Mouse (Mus musculus) midbrain, embryonic 16.5 days (tissue): Measurements from ENCODE around the gene Nudt21. TPM values are rescaled to one million over a fixed set of nuclear protein-coding genes. Genes with fewer than 3 reads are reported as not detected.

Experiments
- ATAC-seq: fragments of 200-750 bp; cut with Nextera tagmentation; 2 replicates; pipeline ENCODE4 v1.8.0; 2017; ENCODE audit warnings: moderate TSS enrichment
- H3K27ac ChIP-seq: fragments of 300-500 bp; sonication (generic); 2 replicates; pipeline ENCODE4 v1.5.1; 2014; ENCODE audit warnings: mild to moderate bottlenecking, low read length, mixed read lengths
- H3K27me3 ChIP-seq: fragments of 300-500 bp; sonication (generic); 2 replicates; pipeline ENCODE4 v1.6.1; 2014; ENCODE audit warnings: low read depth, low read length, mixed read lengths; ENCODE audit not compliant: control insufficient read depth, insufficient read depth
- H3K36me3 ChIP-seq: fragments of 300-500 bp; sonication (generic); 2 replicates; pipeline ENCODE4 v1.6.1; 2014; ENCODE audit warnings: mild to moderate bottlenecking, low read length, moderate library complexity, mixed read lengths; ENCODE audit not compliant: control insufficient read depth, insufficient read depth
- H3K4me1 ChIP-seq: fragments of 300-500 bp; sonication (generic); 2 replicates; pipeline ENCODE4 v1.6.1; 2014; ENCODE audit warnings: mild to moderate bottlenecking, low read length, mixed read lengths; ENCODE audit not compliant: control insufficient read depth, insufficient read depth
- H3K4me2 ChIP-seq: fragments of 300-500 bp; sonication (generic); 2 replicates; pipeline ENCODE4 v1.6.1; 2014; ENCODE audit warnings: mild to moderate bottlenecking, low read length, mixed read lengths
- H3K4me3 ChIP-seq: fragments of 300-500 bp; sonication (generic); 2 replicates; pipeline ENCODE4 v1.5.1; 2014; ENCODE audit warnings: low read depth, mild to moderate bottlenecking, low read length, moderate library complexity, mixed read lengths
- H3K9ac ChIP-seq: fragments of 300-500 bp; sonication (generic); 2 replicates; pipeline ENCODE4 v1.6.1; 2014; ENCODE audit warnings: low read depth, low read length, mixed read lengths
- H3K9me3 ChIP-seq: fragments of 300-500 bp; sonication (generic); replicated peaks from 2 replicates; pipeline ENCODE4 v1.6.1; 2014; ENCODE audit warnings: mild to moderate bottlenecking, low read length, mixed read lengths; ENCODE audit not compliant: control insufficient read depth, poor library complexity, severe bottlenecking
- WGBS: fragments of 180-500 bp; shearing (Covaris S2); extraction: QIAGEN DNeasy Blood & Tissue Kit; methylation state at CpG from one replicate; pipeline ENCODE4 v1.1.7; 2014; 5-methylcytosine and 5-hydroxymethylcytosine counted together
- polyA plus RNA-seq: library from polyadenylated mRNA; unstranded; fragments of >200 nt; fragmentation: Nextera tagmentation; extraction: Ambion mirVana; gene quantifications from 2 replicates; pipeline ENCODE4 v1.2.1, GENCODE M21; 2015

Nudt21 gene
- polyA plus RNA-seq, 1 experiment from 2014 or later: 85.7 TPM

GRCm38 (mm10) chr8:94010101-94010705, 26.6 kb downstream of the Nudt21 start:
- Histone ChIP-seq H3K4me2 (peak overlapping the region; percentile 38), H3K36me3 (no peaks in the 10 kb centered on the region), H3K4me1 (peaks cover 30% of the 10 kb centered on the region), H3K4me3 (0 out of 2 replicates have a peak overlapping the region, but pooled peaks have one; percentile 1), H3K27ac (no peak overlapping the region), H3K27me3 (no peaks in the 10 kb centered on the region), H3K9me3 (no peaks in the 10 kb centered on the region), H3K9ac (peak overlapping the region; percentile 11; the same call in 1 of the 2 replicates)
- WGBS: 41% methylated on average over 2 of the region's 2 CpGs
- no peak for ATAC-seq

- Histone ChIP-seq H3K4me3 (no peak overlapping the region), H3K9me3 (no peaks in the 10 kb centered on the region), H3K4me2 (no peak overlapping the region), H3K27ac (no peak overlapping the region), H3K4me1 (peaks cover 30% of the 10 kb centered on the region), H3K27me3 (no peaks in the 10 kb centered on the region), H3K9ac (no peak overlapping the region), H3K36me3 (no peaks in the 10 kb centered on the region)
- WGBS: 67% methylated on average over 15 of the region's 15 CpGs
- ATAC-seq: no peak
These were observed 27.5 kb downstream of the Nudt21 start for GRCm38 (mm10) chr8:94009243-94009845.

DNA sequence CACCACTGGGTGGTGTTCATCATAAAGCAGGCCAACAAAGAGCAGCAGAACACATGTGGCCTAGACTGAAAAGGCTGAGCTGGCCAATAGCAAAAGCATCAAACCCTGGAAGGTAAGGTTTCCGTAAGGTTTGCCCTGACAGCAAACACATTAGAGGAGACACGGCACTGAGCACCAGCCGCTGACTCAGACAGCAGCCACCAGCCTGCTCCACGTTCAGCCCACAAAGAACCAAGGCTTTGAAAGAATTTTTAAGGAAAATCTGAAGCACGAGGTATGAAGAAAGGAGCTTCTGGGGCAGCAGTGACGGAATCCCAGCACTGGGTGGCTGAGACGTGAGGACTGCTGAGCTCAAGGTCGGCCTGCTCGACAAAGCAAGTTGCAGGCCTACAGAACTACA, 32.7 kb downstream of the Nudt21 start:
- Histone ChIP-seq H3K9ac (no peak overlapping the region), H3K4me3 (no peak overlapping the region), H3K4me2 (no peak overlapping the region), H3K36me3 (peaks cover 13% of the 10 kb centered on the region), H3K27ac (no peak overlapping the region), H3K4me1 (peaks cover 3% of the 10 kb centered on the region), H3K9me3 (no peaks in the 10 kb centered on the region), H3K27me3 (no peaks in the 10 kb centered on the region)
- 83% methylated on average over 9 of the region's 9 CpGs for WGBS
- ATAC-seq: no peak

DNA sequence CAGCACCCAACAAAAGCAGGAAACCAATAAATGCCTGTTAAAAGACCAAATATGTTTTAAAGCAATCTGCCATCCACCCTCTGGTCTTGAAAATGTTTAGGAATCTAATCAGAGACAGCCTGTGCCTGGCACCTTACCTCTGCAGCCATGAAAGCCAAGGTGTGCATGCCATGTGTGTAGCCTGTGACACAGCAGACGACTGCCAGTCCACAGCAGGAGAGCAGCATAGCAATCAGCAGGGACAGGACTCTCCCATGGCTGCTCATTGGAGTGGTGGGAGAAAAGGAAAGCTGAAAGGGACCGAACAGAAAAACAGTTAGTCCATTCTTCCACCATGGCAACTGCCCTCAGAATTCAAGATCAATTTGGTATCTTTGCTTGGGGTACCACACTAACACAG, 37.9 kb downstream of the Nudt21 start:
- Histone ChIP-seq H3K27ac (no peak overlapping the region), H3K36me3 (peaks cover 19% of the 10 kb centered on the region), H3K9ac (no peak overlapping the region), H3K4me2 (no peak overlapping the region), H3K27me3 (no peaks in the 10 kb centered on the region), H3K9me3 (no peaks in the 10 kb centered on the region), H3K4me1 (no peaks in the 10 kb centered on the region), H3K4me3 (no peak overlapping the region)
- 82% methylated on average over 2 of the region's 2 CpGs for WGBS
- ATAC-seq: no peak

DNA sequence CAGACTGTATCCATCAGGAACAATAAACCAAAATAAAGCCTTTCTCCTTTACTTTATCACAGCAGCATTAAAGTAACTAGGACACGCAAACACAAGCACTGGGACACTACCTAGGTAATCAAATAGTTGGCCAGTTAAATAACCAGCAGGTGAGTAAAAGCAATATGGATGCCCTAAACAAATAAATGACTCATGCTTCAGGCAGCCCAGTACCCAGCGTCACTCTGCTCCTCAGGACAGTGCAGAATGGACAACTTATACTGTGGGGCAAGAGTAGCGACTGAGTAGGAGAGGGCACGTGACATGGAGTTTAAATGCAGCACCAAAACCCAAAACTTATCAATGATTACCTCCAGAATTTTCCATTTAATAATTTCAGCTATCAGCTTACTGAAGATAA, 47.1 kb downstream of the Nudt21 start:
- no peak overlapping the region for H3K4me3 ChIP-seq
- no peak for ATAC-seq
- H3K9ac ChIP-seq: no peak overlapping the region
- 98% methylated on average over 4 of the region's 4 CpGs for WGBS
- no peaks in the 10 kb centered on the region for H3K27me3 ChIP-seq
- H3K36me3 ChIP-seq: peaks cover 12% of the 10 kb centered on the region
- H3K4me2 ChIP-seq: no peak overlapping the region
- H3K4me1 ChIP-seq: no peaks in the 10 kb centered on the region
- H3K9me3 ChIP-seq: no peaks in the 10 kb centered on the region
- no peak overlapping the region for H3K27ac ChIP-seq

DNA sequence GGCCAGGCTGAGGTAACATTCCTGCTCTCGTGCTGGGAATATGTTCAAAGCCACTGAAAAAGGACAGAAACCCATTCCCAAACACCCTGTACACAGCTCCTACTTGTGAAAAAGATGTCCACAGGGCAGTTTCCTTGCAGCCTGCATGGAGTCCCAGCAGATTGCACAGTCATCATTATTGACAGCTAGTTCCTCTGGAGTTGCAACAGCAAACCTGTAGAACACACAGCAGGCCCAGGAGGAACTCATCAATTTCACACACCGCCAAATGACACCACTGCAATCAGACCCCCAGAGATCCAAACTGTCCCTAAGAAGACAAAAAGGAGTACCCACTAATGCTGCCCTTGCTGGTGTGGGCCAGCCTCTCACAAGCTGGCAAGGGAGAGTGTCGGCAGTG, 52.1 kb downstream of the Nudt21 start:
- ATAC-seq: no peak
- no peak overlapping the region for H3K9ac ChIP-seq
- WGBS: 95% methylated on average over 3 of the region's 3 CpGs
- H3K9me3 ChIP-seq: no peaks in the 10 kb centered on the region
- H3K4me2 ChIP-seq: no peak overlapping the region
- peaks cover 37% of the 10 kb centered on the region for H3K36me3 ChIP-seq
- H3K4me3 ChIP-seq: no peak overlapping the region
- no peak overlapping the region for H3K27ac ChIP-seq
- no peaks in the 10 kb centered on the region for H3K27me3 ChIP-seq
- H3K4me1 ChIP-seq: no peaks in the 10 kb centered on the region

DNA sequence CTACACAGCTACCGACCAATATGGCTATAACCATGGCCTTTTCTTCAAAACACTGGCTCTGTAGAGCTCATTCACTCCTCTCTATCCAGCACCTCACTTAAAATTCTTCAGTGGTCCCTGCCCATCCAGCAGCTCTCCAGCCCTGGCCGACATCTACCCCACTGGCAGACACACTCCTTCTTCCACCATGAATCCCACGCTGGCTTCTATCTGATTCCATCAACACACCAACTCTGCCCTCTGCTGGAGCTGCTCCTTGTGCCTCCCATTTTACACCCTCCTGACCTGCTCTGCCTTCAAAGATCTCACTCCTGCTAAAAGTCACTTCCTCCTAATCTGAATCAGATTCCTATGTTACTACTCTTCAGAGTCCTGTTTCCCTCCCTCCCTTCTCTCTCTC, 53.0 kb downstream of the Nudt21 start:
- Histone ChIP-seq H3K27ac (no peak overlapping the region), H3K36me3 (peaks cover 35% of the 10 kb centered on the region)
- WGBS: 76% methylated on average over 3 of the region's 3 CpGs

GRCm38 (mm10) chr8:93981679-93982215, 55.1 kb downstream of the Nudt21 start:
- Histone ChIP-seq H3K4me3 (no peak overlapping the region), H3K9ac (no peak overlapping the region), H3K9me3 (no peaks in the 10 kb centered on the region), H3K36me3 (peaks cover 45% of the 10 kb centered on the region), H3K27me3 (no peaks in the 10 kb centered on the region), H3K27ac (no peak overlapping the region), H3K4me2 (no peak overlapping the region), H3K4me1 (no peaks in the 10 kb centered on the region)
- ATAC-seq: no peak
- 94% methylated on average over 5 of the region's 5 CpGs for WGBS

More for the DNA sequence above, 53.0 kb downstream of the Nudt21 start:
- H3K9me3 ChIP-seq: no peaks in the 10 kb centered on the region
- ATAC-seq: no peak
- no peak overlapping the region for H3K4me3 ChIP-seq
- H3K9ac ChIP-seq: no peak overlapping the region
- no peaks in the 10 kb centered on the region for H3K27me3 ChIP-seq
- no peak overlapping the region for H3K4me2 ChIP-seq
- no peaks in the 10 kb centered on the region for H3K4me1 ChIP-seq

- no peak overlapping the region for H3K4me2 ChIP-seq
- H3K4me1 ChIP-seq: no peaks in the 10 kb centered on the region
- no peak for ATAC-seq
- 87% methylated on average over 4 of the region's 4 CpGs for WGBS
- H3K4me3 ChIP-seq: no peak overlapping the region
- H3K27me3 ChIP-seq: no peaks in the 10 kb centered on the region
- no peak overlapping the region for H3K9ac ChIP-seq
- no peaks in the 10 kb centered on the region for H3K9me3 ChIP-seq
- H3K27ac ChIP-seq: no peak overlapping the region
- peaks cover 42% of the 10 kb centered on the region for H3K36me3 ChIP-seq
These were observed 56.7 kb downstream of the Nudt21 start for GRCm38 (mm10) chr8:93980141-93980540.
